Mouse (Mus musculus): Measurements from ENCODE around the gene Slc9a9. TPM values are rescaled to one million over a fixed set of nuclear protein-coding genes. Genes with fewer than 3 reads are reported as not detected.
A peak's percentile ranks its signal among the peaks of the same experiment; 100 is the strongest.

Gene Slc9a9
- total RNA-seq, 2 experiments from 2014 or later: 2.9 to 3.0 TPM

DNA sequence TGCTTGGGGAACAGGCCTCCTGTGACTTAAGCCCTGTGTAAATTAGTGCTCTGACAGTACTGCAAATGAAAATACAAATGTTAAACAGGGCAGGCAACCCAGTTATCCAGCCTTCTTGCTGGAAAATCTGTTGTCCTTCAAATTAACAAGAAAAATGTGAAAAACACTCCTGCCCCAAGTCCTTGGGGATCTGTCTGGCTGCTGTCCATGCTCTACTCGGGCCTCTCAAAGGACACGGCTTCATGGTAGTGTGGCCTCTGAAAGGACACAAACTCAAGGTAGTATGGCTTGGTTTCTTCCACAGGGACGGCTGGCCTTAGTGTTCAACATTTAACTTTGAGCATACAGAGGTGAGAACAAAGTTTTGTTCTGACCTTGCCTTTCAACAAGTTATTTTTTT lies 118.6 kb downstream of the Slc9a9 start:
- ATAC-seq (replicated peaks; ENCODE audit: low FRiP score, low TSS enrichment, poor library complexity, severe bottlenecking): no peak

DNA sequence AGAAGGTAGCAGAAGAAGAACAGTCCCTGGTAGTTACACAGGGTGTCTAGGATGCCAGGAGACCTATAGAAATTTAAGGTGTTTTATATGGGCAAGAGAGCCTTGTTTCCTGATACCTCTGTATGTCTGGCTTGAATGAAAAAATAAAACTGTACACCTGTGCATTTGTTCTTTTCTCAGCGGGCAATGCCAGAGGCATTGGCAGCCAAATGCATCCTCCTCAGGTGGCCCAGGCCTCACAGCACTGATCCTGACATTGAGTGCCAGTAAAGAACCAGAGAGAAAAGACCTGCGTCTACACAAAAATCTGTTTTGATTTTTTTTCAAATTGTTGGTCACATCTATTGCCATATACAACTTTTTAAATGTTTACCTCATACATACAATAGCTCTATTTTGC lies 121.3 kb downstream of the Slc9a9 start:
- ATAC-seq (replicated peaks; ENCODE audit: low FRiP score, low TSS enrichment, poor library complexity, severe bottlenecking): no peak

DNA sequence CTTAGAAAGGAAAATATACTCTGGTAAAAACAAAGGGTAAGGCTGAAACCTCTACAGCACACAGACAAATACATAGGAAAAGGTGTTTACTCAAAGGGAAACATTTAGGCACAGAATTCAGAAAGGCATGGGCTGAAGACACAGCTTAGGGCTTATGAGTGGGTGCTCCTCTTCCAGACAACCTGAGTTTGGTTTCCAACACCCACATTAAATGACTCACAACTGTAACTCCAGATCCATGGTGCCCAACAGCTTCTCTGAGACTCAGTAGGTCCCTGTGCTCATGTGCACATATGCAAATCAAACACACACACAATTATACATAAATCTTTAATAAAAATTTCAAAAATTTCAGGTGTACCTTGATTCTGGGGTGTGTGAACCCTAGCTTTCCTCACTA lies 133.4 kb downstream of the Slc9a9 start:
- ATAC-seq (replicated peaks; ENCODE audit: low FRiP score, low TSS enrichment, poor library complexity, severe bottlenecking): no peak

DNA sequence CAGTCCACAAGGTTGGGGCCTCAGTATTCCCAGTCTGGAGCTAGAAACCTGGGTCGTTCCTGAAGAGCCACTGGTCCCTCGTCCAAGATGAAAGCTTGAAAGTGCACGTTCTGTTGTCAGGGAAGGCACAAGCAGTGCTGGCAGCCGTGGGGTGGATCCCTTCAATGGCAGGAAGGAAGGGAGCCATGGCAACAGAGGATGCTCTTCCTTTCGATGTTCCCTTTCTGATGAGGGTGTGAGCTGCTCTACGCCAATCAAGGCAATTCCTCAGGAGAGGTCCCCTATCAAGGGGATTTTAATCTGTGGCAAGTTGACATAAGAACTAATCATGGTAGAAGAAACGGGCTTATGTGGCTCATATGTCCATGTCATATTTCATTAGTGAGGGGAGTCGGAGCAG lies 135.8 kb downstream of the Slc9a9 start:
- no peak for ATAC-seq (replicated peaks; ENCODE audit: low FRiP score, low TSS enrichment, poor library complexity, severe bottlenecking)

DNA sequence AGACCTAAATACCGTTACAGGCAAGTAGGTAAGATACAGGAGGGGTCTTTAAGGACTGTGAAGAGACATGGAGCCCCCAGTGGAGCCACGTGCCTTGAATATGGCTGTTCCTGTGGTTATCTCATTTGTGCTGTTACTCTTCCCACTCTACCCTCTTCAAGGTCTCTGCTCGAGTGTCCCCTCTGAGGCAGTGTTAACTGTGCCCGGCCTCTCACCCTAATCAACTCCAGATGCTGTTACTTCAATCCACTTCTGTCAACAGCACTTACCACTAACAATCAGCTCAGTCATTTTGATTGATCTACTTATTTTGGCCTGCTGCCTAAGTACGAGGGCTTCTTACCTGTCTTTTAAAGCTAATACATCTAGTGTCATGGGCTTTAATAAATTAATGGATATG lies 145.8 kb downstream of the Slc9a9 start:
- no peak for ATAC-seq (replicated peaks; ENCODE audit: low FRiP score, low TSS enrichment, poor library complexity, severe bottlenecking)

DNA sequence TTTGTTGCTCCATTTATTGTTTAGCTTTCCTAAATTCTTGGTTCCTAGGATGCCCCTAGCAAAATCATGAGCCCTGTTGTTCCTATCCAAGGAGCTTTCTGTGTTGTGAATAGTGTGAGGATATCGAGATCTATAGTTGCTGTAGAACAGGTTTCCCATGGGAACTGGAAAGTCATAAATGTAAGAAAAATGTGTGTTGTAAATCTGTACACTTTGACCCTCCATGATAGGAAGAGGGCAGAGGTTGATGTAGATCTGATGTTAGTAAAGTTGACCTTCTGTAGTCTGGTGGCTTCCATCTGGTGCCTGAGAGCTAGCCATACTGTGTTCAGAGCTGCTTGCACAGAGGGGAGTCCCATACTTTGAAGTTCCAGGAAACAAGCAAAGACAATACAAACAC lies 151.6 kb downstream of the Slc9a9 start:
- ATAC-seq (replicated peaks; ENCODE audit: low FRiP score, low TSS enrichment, poor library complexity, severe bottlenecking): no peak

DNA sequence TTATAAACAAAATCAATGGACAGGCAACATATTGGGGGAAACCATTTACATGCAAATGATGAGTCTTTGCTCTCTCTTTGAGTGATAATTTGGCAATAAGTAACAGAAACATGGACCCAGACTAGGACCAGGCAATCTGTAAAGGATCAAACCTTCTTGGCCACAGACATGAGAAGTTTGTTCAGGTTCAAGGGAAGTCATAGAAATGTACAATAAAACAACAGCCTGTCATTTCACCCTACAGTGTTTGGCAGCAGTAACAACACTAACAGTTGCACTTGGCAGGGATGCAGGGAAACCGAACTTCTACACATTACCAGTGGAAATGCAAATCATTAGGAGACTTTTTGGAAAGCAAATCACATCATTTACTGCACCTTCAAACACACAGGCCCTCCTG lies 164.1 kb downstream of the Slc9a9 start:
- ATAC-seq (replicated peaks; ENCODE audit: low FRiP score, low TSS enrichment, poor library complexity, severe bottlenecking): no peak

DNA sequence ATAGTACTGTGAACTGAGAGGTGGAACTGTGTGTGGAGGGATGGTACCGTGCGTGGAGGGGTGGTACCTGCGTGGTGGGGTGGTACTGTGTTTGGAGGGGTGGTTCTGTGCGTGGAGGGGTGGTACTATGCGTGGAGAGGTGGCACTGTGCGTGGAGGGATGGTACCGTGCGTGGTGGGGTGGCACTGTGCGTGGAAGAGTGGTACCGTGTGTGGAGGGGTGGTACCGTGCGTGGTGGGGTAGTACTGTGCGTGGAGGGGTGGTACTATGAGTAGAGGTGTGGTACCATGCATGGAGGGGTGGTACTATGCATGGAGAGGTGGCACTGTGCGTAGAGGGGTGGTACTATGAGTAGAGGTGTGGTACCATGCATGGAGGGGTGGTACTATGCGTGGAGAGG lies 167.7 kb downstream of the Slc9a9 start:
- ATAC-seq (replicated peaks; ENCODE audit: low FRiP score, low TSS enrichment, poor library complexity, severe bottlenecking): no peak

DNA sequence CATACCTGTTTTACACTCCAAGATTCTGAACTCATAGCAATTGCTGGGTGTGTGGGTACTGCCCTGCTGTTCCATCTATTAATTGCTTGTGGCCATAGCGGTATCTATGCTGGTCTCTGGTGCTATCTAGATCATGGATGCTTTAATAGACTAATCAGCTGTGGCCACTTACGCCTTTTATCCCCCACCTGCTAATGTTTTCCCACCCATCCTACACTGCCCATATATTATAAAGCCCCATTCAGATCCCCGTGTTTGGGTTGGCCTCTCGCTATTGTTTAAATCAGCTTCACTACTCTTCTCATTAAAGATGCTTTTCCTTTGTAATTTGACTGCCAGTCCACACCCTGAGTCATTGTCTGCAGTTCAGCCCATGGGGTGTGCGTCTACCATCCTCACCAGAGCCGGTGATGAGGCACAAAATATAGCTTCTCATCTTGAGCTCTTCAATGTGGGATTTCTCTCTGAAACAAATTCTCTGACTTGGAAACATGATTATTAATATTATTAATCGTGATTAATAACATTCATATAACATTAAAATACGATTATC lies 168.8 kb downstream of the Slc9a9 start:
- no peak for ATAC-seq (replicated peaks; ENCODE audit: low FRiP score, low TSS enrichment, poor library complexity, severe bottlenecking)

DNA sequence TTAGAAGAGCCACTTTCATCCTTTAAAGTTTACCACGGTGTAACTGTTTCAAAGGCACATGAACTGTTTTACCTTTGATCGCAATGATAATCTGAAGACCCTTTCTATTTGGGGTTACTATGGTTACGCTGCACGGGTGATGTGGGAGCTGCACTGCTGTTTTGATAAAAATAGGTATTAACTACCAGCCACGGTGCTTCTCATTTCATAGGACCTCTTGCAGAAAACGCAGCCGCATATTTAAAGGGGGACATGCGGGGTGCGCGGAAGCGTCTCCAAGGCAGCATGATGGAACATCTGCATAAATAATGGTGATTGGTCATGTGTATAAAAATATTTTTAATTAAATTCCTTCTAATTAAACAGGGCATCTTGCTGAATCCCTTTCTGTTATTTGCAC lies 169.5 kb downstream of the Slc9a9 start:
- no peak for ATAC-seq (replicated peaks; ENCODE audit: low FRiP score, low TSS enrichment, poor library complexity, severe bottlenecking)

DNA sequence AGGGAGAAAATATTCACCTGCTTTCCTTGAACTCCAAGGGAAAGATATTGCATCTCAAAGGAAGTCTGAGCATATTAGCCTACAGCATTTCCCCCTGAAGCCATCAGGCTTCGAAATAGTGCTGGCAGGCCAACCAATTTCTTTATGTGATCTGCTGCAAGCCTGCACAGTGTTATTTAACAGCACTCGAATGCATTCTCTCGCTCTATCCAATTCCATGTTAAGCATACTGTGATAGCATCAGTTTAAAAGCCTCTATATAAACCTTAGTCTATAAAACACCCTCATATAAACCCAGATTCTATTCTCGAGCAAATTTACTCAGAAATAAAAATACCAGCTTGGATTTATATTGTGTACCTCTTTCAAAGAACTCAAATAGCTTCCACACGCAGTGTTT lies 170.7 kb downstream of the Slc9a9 start:
- no peak for ATAC-seq (replicated peaks; ENCODE audit: low FRiP score, low TSS enrichment, poor library complexity, severe bottlenecking)

DNA sequence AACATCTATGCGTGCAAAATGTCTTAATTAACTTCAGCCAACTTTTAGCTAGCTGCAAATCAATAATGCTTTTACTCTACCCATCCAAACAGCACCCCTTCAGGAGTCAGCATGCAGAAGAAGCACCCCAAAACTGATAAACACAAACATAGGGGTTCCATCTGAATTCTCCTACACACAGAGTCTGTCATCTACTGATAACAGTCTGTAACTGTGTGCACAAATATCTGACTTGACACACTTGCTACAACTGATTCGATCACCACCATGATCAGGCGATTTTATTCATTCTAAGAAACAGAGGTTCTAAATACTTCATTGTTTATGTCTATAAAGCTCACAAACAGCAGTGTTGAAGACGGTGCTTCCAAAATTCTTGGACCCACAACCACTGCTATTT lies 171.3 kb downstream of the Slc9a9 start:
- peak; percentile 87 for ATAC-seq (replicated peaks; ENCODE audit: low FRiP score, low TSS enrichment, poor library complexity, severe bottlenecking)

DNA sequence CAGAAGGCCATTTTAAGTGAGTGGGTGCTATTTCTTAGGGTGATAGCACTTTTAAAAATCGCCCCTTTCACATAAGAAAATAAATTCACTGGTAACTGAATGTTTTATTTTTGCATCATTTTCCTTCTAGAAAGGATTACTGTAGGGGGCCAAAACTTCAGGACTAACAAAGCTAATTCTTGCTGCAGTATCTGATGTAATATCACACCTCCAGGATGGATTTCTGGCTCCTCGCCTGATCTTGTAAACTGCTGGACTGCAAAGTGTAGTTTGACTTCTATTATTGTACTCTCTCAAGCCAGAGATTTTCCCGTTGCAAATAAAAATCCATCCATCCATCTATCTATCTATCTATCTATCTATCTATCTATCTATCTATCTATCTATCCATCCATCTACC lies 174.5 kb downstream of the Slc9a9 start:
- ATAC-seq (replicated peaks; ENCODE audit: low FRiP score, low TSS enrichment, poor library complexity, severe bottlenecking): no peak

DNA sequence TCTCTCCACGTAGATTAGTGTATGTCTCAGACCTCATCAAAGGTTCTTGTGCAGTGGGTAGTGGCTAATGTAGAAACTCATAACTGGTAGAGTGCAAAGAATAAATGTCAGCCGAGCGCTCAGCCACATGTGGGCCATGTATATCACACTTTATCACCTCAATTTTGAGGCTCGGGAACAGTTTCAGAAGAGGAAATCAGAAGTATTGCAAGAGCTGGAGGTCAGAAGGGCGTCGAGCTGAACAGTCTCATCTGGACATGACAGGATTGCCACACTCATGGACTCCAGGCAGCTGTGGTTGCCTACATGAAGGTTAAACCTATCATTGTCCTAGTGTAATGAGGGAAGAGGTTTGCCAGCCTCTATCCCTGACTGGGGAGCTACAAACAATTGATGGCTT lies 177.9 kb downstream of the Slc9a9 start:
- no peak for ATAC-seq (replicated peaks; ENCODE audit: low FRiP score, low TSS enrichment, poor library complexity, severe bottlenecking)

DNA sequence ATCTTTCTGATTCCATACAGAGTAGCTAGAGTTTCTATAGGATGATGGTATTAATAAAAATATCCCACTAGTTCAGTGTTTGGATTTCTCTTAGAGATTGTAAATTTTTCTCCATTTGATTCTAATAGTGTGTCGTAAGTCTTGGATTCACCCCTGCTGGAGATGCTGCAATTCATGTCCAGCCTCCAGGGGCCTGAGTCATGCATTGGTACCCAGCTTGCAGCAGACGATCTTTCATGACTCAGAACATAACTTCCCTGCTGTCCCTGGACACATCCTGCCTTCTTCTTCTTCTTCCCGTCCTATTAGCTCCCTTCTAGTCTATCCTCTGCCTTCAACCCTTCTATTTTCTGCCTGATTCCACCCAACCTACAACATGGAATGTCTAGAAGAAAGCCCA lies 181.8 kb downstream of the Slc9a9 start:
- ATAC-seq (replicated peaks; ENCODE audit: low FRiP score, low TSS enrichment, poor library complexity, severe bottlenecking): no peak

DNA sequence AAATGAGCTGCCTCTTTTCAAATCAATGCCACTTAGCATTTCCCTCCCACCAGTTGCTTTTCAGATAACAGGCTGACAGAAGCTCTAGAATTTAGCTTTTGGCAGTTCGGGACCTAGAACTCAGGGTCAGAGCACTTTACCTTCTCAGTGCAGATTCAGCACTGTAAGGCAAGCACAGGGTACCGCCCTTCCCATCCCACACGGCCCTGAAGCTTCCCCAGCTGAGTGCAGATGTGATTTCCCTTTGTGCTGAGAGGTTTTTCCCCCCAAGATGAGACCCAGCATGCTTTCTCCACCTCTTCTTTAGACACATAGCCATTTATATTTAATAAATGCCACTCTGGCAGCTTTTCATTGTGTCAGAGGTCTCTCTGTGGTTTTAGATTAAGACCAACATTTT lies 186.4 kb downstream of the Slc9a9 start:
- ATAC-seq (replicated peaks; ENCODE audit: low FRiP score, low TSS enrichment, poor library complexity, severe bottlenecking): no peak

DNA sequence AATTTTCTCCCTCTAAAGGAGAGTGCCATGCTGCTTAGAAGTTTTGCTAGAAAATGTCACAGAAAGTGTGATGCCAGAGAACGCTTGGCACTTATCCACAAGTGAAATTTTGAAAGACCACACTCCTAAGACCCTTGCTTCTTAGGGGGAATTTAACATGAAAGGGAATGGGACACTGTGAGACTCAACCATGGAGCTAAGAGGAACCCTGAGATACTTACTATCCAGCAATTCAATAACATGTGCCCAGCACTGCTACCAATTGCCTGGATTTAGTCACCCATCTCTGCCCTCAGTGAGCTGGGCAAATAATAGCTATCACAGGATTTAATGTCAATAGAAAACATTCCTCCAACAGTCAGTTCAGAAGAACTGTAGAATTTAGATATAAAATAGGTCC lies 198.8 kb downstream of the Slc9a9 start:
- no peak for ATAC-seq (replicated peaks; ENCODE audit: low FRiP score, low TSS enrichment, poor library complexity, severe bottlenecking)

DNA sequence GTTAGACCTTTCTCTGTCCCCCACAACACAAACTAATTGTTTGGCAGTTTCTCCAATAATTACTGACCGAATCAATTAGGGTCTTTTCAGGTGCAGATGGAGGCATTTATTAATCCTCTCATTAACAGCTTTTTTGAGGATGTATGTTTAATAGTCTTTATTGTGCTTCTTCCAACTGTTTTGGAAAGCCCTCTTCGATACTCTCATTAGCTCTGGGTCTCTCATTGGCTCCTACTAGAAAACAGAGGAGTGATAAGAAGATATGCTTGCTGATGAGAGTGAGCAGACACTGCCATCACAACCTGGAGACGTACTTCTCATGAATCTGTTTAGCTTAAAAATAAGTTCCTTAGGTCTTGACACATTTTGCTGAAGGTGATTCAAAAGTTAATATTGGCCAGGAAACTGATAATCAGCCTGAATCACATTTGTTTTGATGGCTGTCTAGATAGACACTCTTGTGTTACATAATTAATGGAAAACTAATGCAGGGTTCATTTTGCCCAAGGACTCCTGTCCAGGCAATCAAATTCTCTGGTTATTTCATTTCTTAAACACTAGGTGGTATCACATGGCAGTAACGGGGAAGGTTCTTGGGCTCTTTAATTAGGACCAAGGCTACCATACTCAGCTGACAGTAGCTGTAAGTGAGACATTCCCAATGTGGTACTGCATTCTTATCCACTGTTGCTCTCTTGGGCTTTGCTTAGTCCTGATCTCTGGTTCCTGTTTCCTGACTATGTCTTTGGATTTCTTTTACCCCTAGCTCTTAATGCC lies 199.5 kb downstream of the Slc9a9 start:
- ATAC-seq (replicated peaks; ENCODE audit: low FRiP score, low TSS enrichment, poor library complexity, severe bottlenecking): 0 out of 2 replicates have a peak, but pooled peaks have one; percentile 41

DNA sequence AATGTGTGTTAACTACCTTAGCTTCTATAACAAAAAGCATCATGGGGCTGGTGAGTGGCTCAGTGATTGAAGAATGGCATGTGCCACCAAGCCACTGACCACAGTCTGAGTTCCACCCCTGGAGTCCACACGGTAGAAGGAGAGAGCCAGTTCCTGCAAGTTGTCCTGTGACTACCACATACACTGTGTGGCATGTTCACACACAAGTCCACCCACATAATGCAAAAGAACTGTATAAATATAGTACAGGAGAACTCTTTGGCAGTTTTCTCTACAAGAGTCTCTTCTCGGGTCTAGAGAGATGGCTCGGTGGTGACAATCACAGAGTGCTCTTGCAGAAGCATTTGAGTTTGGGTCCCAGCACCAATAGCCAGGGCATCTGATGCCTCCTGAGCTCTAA lies 212.8 kb downstream of the Slc9a9 start:
- ATAC-seq (replicated peaks; ENCODE audit: low FRiP score, low TSS enrichment, poor library complexity, severe bottlenecking): no peak

DNA sequence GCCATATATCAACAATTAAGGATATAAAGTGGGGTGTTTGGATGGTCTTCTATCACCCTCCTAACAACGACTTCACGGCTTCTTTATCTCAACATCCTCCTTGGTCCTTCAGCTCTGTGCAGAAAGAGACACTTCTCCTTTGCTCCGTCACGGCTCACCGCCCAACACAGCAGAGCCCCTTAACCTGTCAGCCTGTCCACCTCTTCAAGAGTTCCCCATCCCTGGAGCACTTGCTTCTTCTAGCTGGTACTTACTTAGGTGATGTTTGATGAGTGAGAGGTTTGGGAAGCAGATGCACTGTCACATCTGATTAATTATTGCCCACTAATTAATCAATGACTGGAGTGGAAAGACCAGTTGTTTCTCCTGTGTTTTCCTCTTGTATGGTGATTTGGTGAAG lies 213.7 kb downstream of the Slc9a9 start:
- ATAC-seq (replicated peaks; ENCODE audit: low FRiP score, low TSS enrichment, poor library complexity, severe bottlenecking): no peak

DNA sequence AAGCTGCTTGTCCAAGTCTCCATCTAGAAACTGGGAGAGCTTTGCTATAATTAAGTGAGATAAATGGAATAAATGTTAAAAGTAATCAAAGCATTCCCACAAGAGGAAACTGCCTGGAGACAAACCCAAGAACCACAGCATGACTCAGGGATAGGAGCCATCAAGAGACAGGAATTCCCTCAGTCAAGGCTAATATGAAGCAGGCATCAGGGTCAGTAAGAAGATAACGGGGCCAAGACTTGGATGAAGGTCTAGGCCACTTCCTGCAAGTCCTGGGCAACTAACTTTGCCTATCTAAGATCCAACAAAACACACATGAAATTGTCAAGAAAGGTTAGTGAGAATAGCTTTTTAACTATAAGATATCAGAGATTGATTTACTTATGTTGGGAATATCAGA lies 215.4 kb downstream of the Slc9a9 start:
- no peak for ATAC-seq (replicated peaks; ENCODE audit: low FRiP score, low TSS enrichment, poor library complexity, severe bottlenecking)

DNA sequence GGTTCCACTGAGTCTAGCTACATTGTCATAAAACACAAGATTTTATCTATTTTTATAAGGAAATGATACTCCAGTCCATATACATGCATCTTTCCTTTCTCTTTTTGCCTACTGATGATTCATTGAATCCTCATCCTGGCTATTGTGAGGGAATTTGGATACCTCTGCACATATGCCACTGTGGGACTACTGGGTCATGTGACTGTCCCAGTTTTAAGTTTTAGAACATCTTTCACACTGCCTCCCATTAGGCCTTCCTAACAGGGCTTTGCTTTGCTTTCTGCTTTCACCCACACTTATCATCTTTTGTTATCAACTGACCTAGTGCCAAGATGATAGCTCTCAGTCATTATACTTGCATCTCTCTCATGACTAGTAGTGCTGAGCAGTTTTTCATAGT lies 219.9 kb downstream of the Slc9a9 start:
- no peak for ATAC-seq (replicated peaks; ENCODE audit: low FRiP score, low TSS enrichment, poor library complexity, severe bottlenecking)
